Mouse (Mus musculus) cerebellum, adult 8-10 months (tissue): ENCODE measurements at regions not wholly inside any gene's neighbourhood (a gene's known extent, or its start where the extent isn't known, plus 50 kb on each side); places are given as distances from the start of the nearest gene placed in this dataset.
A peak's percentile ranks its signal among the peaks of the same experiment; 100 is the strongest.
"Not testable (repeated sequence)": the region's sequence is repeated elsewhere in the genome, so short reads cannot be mapped to it uniquely, and the experiment has no call there.

Experiments
- DNase-seq: peaks from one replicate; pipeline ENCODE4 v3.0.0; 2022

- DNase-seq, result peak; percentile 72
These were observed 86.9 kb downstream of the Bdh1 start for GRCm38 (mm10) chr16:31508981-31509380.

- no peak for DNase-seq
These were observed 88.0 kb downstream of the Bdh1 start for GRCm38 (mm10) chr16:31510097-31510496.

GRCm38 (mm10) chr16:31518816-31519215 lies 96.7 kb downstream of the Bdh1 start:
- DNase-seq, result no peak

DNA sequence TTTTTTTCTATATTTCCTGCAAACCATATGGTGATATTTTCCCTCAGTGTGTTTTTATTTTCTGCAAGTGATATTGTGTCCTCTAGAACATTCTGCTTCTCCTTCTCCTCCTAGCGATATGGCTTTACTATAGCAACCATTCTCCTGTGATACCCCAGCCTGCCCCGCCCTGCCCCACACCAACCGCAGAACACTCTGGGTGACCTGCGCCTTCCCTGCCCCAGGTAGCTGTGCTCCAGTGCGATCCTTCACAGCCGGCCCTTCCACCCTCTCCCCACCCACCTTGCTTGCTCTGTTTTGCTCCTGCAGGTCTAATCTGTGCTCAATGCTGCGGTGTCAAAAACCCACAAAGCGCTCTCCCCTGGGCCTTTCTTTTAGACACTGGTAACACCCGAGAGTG lies 98.0 kb downstream of the Bdh1 start:
- DNase-seq, result no peak

DNA sequence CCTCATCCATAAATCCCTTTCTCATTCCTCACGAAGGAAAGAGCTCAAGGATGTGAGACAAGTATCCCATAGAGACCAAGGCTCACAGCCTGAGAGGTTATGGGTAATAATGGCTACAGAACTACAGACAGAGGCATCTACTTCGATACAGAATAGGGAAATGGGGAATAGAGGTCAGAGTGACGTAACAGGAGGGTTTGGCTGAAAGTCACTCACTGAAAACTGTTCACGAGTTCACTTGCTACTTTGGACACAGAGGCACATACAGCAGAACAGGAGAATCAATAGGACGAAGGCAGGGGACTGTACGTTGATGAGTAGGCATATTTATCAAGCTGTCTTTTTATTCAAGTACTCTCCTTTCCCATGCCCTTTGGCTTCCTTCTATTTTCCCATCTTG lies 99.7 kb downstream of the Bdh1 start:
- DNase-seq, result no peak

- DNase-seq, result peak; percentile 52
These were observed 104.7 kb downstream of the Bdh1 start for GRCm38 (mm10) chr16:31526711-31527344.

- peak; percentile 42 for DNase-seq
These were observed 106.7 kb downstream of the Bdh1 start for GRCm38 (mm10) chr16:31528596-31529283.

DNA sequence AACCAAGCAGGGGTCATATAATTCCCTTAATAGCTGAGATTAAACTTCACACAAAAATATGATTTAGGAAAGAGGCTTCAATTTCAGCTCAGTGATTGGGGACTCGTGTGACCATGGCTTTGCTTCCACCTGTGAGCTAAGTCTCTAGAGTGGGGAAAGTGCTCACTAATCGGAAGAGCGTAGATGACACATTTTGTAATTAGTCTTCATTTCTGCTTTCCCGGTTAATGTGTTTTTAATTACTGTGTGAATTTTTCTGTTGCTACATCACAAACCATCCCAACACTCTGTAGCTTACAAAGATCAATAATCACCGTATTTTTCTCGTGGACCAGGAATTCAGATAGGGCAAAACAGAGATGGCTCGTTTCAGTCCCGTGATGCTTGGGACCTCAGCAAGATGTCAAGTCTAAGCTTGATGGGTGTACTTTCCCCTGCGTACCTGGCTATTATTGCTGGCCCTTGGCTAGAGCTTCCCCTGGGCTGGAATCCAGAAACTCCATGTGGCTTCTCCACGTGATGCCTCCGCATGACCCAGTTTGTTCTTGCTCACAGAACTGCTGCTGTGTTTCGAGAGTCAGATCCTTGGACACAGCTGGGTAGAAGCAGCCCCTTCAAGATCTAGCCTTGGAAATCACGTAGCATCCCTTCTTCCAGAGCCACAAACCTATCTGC lies 107.3 kb downstream of the Bdh1 start:
- DNase-seq, result peak; percentile 93

GRCm38 (mm10) chr16:31530090-31530489 lies 108.0 kb downstream of the Bdh1 start:
- no peak for DNase-seq

GRCm38 (mm10) chr16:31533196-31533777 lies 111.2 kb downstream of the Bdh1 start:
- no peak for DNase-seq

DNA sequence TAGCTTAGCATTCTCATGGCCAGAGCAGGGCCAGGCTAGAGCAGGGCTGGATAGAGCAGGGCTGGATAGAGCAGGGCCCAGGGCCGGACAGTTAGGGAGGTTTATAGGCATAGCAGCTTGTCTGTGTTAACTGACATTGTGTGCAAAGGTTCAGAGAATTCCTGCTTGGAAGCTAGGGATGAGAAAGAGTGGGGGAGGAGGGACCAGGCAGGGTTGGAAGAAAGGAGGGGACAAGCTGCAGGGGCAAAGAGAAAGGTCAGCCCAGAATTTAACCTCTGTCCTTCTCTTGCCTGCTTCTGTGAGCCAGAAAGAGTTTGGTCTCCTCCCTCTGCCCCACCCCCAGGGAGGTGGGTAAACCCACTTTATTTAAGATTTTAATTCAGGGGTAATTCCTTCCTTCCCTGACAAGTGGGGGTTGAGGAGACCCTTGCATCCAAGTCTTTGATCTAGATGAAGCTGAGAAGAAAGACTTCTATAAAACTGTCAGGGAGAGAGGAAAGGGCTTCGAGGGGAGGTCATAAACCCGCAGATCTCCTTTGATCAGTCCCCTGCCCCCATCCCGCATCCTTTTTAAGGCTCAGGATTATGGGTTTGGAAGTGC lies 112.9 kb downstream of the Bdh1 start:
- DNase-seq, result no peak

DNA sequence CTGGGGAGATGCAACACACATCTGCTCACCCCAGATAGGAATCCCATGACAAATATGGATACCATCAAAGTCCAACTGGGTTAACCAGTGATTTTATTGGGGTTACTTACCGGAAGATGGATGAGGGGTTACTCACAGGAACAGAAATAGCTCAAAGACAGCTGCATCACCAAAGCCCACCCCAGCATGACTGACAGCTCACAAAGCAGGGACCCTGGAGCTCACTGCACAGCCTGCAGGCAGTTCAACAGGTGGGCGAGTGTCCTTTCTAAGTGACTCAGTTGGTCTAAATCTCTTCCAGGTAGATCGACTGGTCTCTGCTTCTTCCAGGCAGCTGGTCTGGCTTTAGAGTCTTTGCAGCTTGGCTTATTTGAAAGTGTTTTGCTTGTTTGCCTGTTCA lies 114.2 kb downstream of the Bdh1 start:
- DNase-seq, result no peak

GRCm38 (mm10) chr16:31538606-31539005 lies 116.5 kb downstream of the Bdh1 start:
- no peak for DNase-seq

DNA sequence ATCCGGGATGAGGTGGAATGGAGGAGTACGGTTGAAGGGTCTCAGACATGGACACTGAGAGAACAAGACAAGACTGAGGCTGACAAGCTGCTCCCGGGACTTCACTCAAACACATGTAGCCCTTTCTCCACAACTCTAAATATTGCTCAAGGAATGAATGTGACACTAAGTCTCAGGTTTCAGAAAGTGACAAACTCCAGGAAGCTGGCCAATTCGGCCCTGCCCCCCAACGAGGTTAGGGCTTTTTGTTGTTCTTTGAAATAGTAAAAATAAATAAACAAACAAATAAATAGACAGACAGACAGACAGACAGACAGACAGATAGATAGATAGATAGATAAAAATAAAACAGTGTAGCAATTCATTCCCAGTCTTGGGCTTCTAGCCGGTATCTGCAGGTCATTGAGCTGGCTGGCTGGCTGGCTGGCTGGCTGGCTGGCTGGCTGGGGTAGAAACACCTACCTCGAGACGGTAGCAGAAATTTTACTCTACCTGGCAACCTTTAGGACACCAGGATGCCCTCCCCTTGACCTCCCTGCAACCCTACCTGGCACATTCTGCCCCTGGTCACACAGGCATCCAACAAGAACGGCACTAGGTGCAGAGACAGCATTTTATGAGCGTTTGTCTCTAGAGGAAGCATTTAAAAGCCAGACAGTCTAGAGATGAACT lies 119.6 kb upstream of the Dlg1 start:
- no peak for DNase-seq

GRCm38 (mm10) chr16:31546062-31546827 lies 117.0 kb upstream of the Dlg1 start:
- DNase-seq, result peak; percentile 41

GRCm38 (mm10) chr16:31546828-31547224 lies 116.4 kb upstream of the Dlg1 start:
- DNase-seq, result peak; percentile 48

- DNase-seq, result no peak
These were observed 115.9 kb upstream of the Dlg1 start for GRCm38 (mm10) chr16:31547391-31547790.

- DNase-seq, result no peak
These were observed 113.3 kb upstream of the Dlg1 start for GRCm38 (mm10) chr16:31549975-31550374.

- not testable (repeated sequence) for DNase-seq
These were observed 112.7 kb upstream of the Dlg1 start for GRCm38 (mm10) chr16:31550539-31550938.

GRCm38 (mm10) chr16:31551416-31552151 lies 111.7 kb upstream of the Dlg1 start:
- no peak for DNase-seq
